Mouse (Mus musculus) CH12.LX (cell line): ENCODE data around the gene Ptpn14. TPM values are rescaled to one million over a fixed set of nuclear protein-coding genes. Genes with fewer than 3 reads are reported as not detected.

Experiments
- DNase-seq: peaks from one replicate; pipeline ENCODE4 v3.0.0-alpha.2; 2013; ENCODE audit errors: extremely low read depth
- H3K27ac ChIP-seq: 2 replicates; pipeline ENCODE4 v1.5.1; 2012; ENCODE audit warnings: low read depth, mild to moderate bottlenecking, control low read depth, moderate library complexity; ENCODE audit not compliant: insufficient read depth
- H3K27me3 ChIP-seq: replicated peaks from 2 replicates; pipeline ENCODE3; 2012; ENCODE audit warnings: inconsistent platforms
- H3K36me3 ChIP-seq, 2 experiments: replicated peaks in 1 of 2; 2 replicates each; pipeline versions ENCODE3 to v1.6.1; 2012; ENCODE audit warnings: inconsistent platforms in 1 of 2, low read length in 1 of 2, mild to moderate bottlenecking in 1 of 2, mixed read lengths in 1 of 2, moderate library complexity in 1 of 2; ENCODE audit not compliant: control insufficient read depth in 1 of 2, insufficient read depth in 1 of 2
- H3K4me1 ChIP-seq, 2 experiments: 2 replicates each; pipeline ENCODE4 v1.6.1; 2012; ENCODE audit warnings: inconsistent platforms in 1 of 2, moderate library complexity in 1 of 2; ENCODE audit not compliant: insufficient read depth in 2 of 2, control insufficient read depth in 1 of 2
- H3K4me2 ChIP-seq: 2 replicates; pipeline ENCODE4 v1.6.1; 2012; ENCODE audit warnings: low read depth, mild to moderate bottlenecking, control low read depth; ENCODE audit not compliant: poor library complexity, insufficient read depth, severe bottlenecking
- H3K4me3 ChIP-seq, 3 experiments: fragments of 150-350 bp in 1 of 3; sonication (generic) in 1 of 3; replicated peaks in 1 of 3; 2 replicates each; pipeline versions ENCODE3 to v1.5.1; 2011 to 2012; ENCODE audit warnings: low read depth in 2 of 3, low read length in 2 of 3, mild to moderate bottlenecking in 2 of 3, moderate library complexity in 2 of 3, control low read depth in 1 of 3, improper control_type of control experiment in 1 of 3, inconsistent platforms in 1 of 3, mixed read lengths in 1 of 3; ENCODE audit not compliant: poor library complexity in 1 of 3
- H3K79me2 ChIP-seq: replicated peaks from 2 replicates; pipeline ENCODE4 v1.6.1; 2012; ENCODE audit warnings: mild to moderate bottlenecking, moderate library complexity; ENCODE audit not compliant: control insufficient read depth, poor library complexity, insufficient read depth, severe bottlenecking; ENCODE audit errors: extremely low read depth
- H3K9ac ChIP-seq: 2 replicates; pipeline ENCODE4 v1.6.1; 2012; ENCODE audit warnings: low read depth, mild to moderate bottlenecking, control low read depth, moderate library complexity; ENCODE audit not compliant: insufficient read depth
- H3K9me3 ChIP-seq: replicated peaks from 2 replicates; pipeline ENCODE3; 2012; ENCODE audit warnings: low read length, inconsistent platforms, mixed read lengths
- BHLHE40 ChIP-seq: IDR thresholded peaks from 2 replicates; pipeline ENCODE4 v1.6.1; 2011; ENCODE audit warnings: mild to moderate bottlenecking, low read depth, low read length, improper control_type of control experiment
- CHD2 ChIP-seq: IDR thresholded peaks from 2 replicates; pipeline ENCODE4 v1.6.1; 2011; ENCODE audit warnings: low read length, improper control_type of control experiment
- E2F4 ChIP-seq: IDR thresholded peaks from 2 replicates; pipeline ENCODE4 v1.6.1; 2011; ENCODE audit warnings: low read depth, low read length, improper control_type of control experiment; ENCODE audit not compliant: insufficient replicate concordance
- ELF1 ChIP-seq: IDR thresholded peaks from 2 replicates; pipeline ENCODE4 v1.6.1; 2014; ENCODE audit warnings: low read depth, mild to moderate bottlenecking, inconsistent platforms, low read length, improper control_type of control experiment
- ETS1 ChIP-seq: conservative IDR thresholded peaks from 2 replicates; pipeline ENCODE4 v1.6.1; 2012; ENCODE audit warnings: low read depth, mild to moderate bottlenecking, inconsistent platforms, low read length, improper control_type of control experiment, moderate library complexity
- GABPA ChIP-seq: IDR thresholded peaks from 2 replicates; pipeline ENCODE4 v1.6.1; 2012; ENCODE audit warnings: low read depth, low read length, improper control_type of control experiment, inconsistent platforms; ENCODE audit not compliant: insufficient replicate concordance
- IRF4 ChIP-seq: IDR thresholded peaks from 2 replicates; pipeline ENCODE4 v1.6.1; 2014; ENCODE audit warnings: low read depth, mild to moderate bottlenecking, inconsistent platforms, low read length, improper control_type of control experiment
- JUN ChIP-seq: IDR thresholded peaks from 2 replicates; pipeline ENCODE4 v1.6.1; 2011; ENCODE audit warnings: low read depth, mild to moderate bottlenecking, low read length, improper control_type of control experiment, moderate library complexity; ENCODE audit not compliant: insufficient read depth
- KAT2A ChIP-seq: IDR thresholded peaks from 2 replicates; pipeline ENCODE4 v1.6.1; 2012; ENCODE audit warnings: low read length, improper control_type of control experiment, inconsistent platforms; ENCODE audit not compliant: insufficient replicate concordance
- MAFK ChIP-seq: IDR thresholded peaks from 2 replicates; pipeline ENCODE4 v1.6.1; 2011; ENCODE audit warnings: low read length, improper control_type of control experiment; ENCODE audit not compliant: insufficient replicate concordance
- MAX ChIP-seq: IDR thresholded peaks from 2 replicates; pipeline ENCODE4 v1.6.1; 2011; ENCODE audit warnings: low read length, improper control_type of control experiment
- MAZ ChIP-seq: IDR thresholded peaks from 2 replicates; pipeline ENCODE4 v1.6.1; 2012; ENCODE audit warnings: low read depth, mild to moderate bottlenecking, inconsistent platforms, low read length, improper control_type of control experiment, moderate library complexity
- MXI1 ChIP-seq: IDR thresholded peaks from 2 replicates; pipeline ENCODE4 v1.6.1; 2011; ENCODE audit warnings: mild to moderate bottlenecking, low read depth, low read length, improper control_type of control experiment
- MYC ChIP-seq: IDR thresholded peaks from 2 replicates; pipeline ENCODE4 v1.6.1; 2011; ENCODE audit warnings: low read depth, mild to moderate bottlenecking, improper control_type of control experiment, low read length
- NRF1 ChIP-seq: IDR thresholded peaks from 2 replicates; pipeline ENCODE4 v1.6.1; 2014; ENCODE audit warnings: low read depth, mild to moderate bottlenecking, inconsistent platforms, low read length, improper control_type of control experiment, moderate library complexity
- POLR2A ChIP-seq: IDR thresholded peaks from 2 replicates; pipeline ENCODE4 v1.6.1; 2011; ENCODE audit warnings: low read depth, mild to moderate bottlenecking, improper control_type of control experiment, low read length
- RCOR1 ChIP-seq: conservative IDR thresholded peaks from 2 replicates; pipeline ENCODE4 v1.6.1; 2012; ENCODE audit warnings: low read depth, mild to moderate bottlenecking, inconsistent platforms, low read length, improper control_type of control experiment
- SIN3A ChIP-seq: IDR thresholded peaks from 2 replicates; pipeline ENCODE4 v1.6.1; 2012; ENCODE audit warnings: low read length, improper control_type of control experiment, inconsistent platforms
- SMC3 ChIP-seq: IDR thresholded peaks from 2 replicates; pipeline ENCODE4 v1.6.1; 2011; ENCODE audit warnings: low read depth, low read length, improper control_type of control experiment
- TCF12 ChIP-seq: IDR thresholded peaks from 2 replicates; pipeline ENCODE4 v1.6.1; 2014; ENCODE audit warnings: low read depth, mild to moderate bottlenecking, inconsistent platforms, low read length, improper control_type of control experiment
- UBTF ChIP-seq: IDR thresholded peaks from 2 replicates; pipeline ENCODE4 v1.6.1; 2012; ENCODE audit warnings: low read depth, mild to moderate bottlenecking, inconsistent platforms, low read length, improper control_type of control experiment, moderate library complexity
- USF1 ChIP-seq: IDR thresholded peaks from 2 replicates; pipeline ENCODE4 v1.6.1; 2014; ENCODE audit warnings: low read depth, mild to moderate bottlenecking, inconsistent platforms, low read length, improper control_type of control experiment
- ZC3H11A ChIP-seq: IDR thresholded peaks from 2 replicates; pipeline ENCODE4 v1.6.1; 2012; ENCODE audit warnings: low read depth, mild to moderate bottlenecking, inconsistent platforms, low read length, improper control_type of control experiment
- ZKSCAN1 ChIP-seq: IDR thresholded peaks from 2 replicates; pipeline ENCODE4 v1.6.1; 2012; ENCODE audit warnings: low read depth, inconsistent platforms, low read length, improper control_type of control experiment, borderline replicate concordance
- dilution Hi-C: fragments of 300-500 bp; cut with MboI; formaldehyde crosslinking; loops from 2 replicates; pipeline ENCODE4 v1.14.3; 2020; ENCODE audit warnings: low sequenced_read_pairs; ENCODE audit not compliant: extremely low pct_unique_long_range_greater_than_20kb, extremely low pct_ligation_motif_present
- in situ Hi-C: fragments of 300-500 bp; cut with MboI; formaldehyde crosslinking; loops from 3 replicates; pipeline ENCODE4 v1.14.3; 2019; ENCODE audit warnings: low sequenced_read_pairs, low pct_ligation_motif_present, low pct_unique_long_range_greater_than_20kb, mixed read lengths
- polyA plus RNA-seq: library from polyadenylated mRNA; unstranded; fragments of >175 nt; gene quantifications from 2 replicates; pipeline ENCODE4 v1.2.1, GENCODE M21; 2012; ENCODE audit warnings: low read depth; ENCODE audit not compliant: insufficient read length
- total RNA-seq, 2 experiments: library from RNA; depleted of rRNA; stranded (reverse); fragments of 300-350 nt in 1 of 2; fragments of >200 nt in 1 of 2; gene quantifications; 2 replicates each; pipeline ENCODE4 v1.2.3; 2012 to 2014

Gene Ptpn14
- total and polyA plus RNA-seq, 3 experiments = under 0.01 to 0.10 TPM; not detected in 1

DNA sequence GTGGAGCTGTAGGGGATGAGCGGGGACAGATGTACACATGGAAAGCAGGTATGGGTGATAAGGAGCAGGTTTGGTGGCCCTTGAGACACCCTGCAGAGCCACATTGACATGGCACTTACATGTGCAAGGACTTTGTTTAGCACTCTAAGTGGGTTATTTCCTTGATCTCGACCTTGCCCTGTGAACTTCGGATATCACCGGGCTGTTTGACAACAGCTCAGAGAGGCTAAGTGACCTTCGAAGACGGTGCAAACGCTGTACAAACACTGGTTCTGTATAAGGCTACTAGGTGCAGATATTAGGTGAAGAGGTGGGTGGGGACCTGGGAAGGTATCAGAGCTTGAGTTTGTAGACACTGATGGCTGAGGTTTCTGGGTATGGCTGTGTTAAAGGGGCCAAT is 12.0 kb downstream of the Ptpn14 start:
- no peaks in the 10 kb centered on the region for H3K9me3 ChIP-seq
- in situ Hi-C loops = no loop called here
- no peak overlapping the region for H3K4me2 ChIP-seq
- no peak overlapping the region for H3K27ac ChIP-seq
- no peak for DNase-seq
- H3K4me3 ChIP-seq = no peak overlapping the region
- H3K4me1 ChIP-seq = peaks cover 5 to 24% of the 10 kb centered on the region in 2 experiments; a peak in 3 of 4 replicates
- dilution Hi-C loops = no loop called here
- no peaks in the 10 kb centered on the region for H3K79me2 ChIP-seq
- H3K27me3 ChIP-seq = no peaks in the 10 kb centered on the region
- no peak for TF ChIP-seq JUN
- no peak for TF ChIP-seq POLR2A
- TF ChIP-seq IRF4 = no peak
- no peak for TF ChIP-seq NRF1
- no peak for TF ChIP-seq BHLHE40
- no peak for TF ChIP-seq ZC3H11A
- no peak for TF ChIP-seq ZKSCAN1
- no peak for TF ChIP-seq SMC3
- no peak for TF ChIP-seq MAZ
- TF ChIP-seq RCOR1 = no peak
- no peak for TF ChIP-seq TCF12
- TF ChIP-seq ELF1 = no peak
- TF ChIP-seq SIN3A = no peak
- TF ChIP-seq MAX = no peak
- no peak for TF ChIP-seq MXI1
- TF ChIP-seq CHD2 = no peak
- TF ChIP-seq UBTF = no peak
- TF ChIP-seq, all 38 proteins: peak for 0
- Histone ChIP-seq H3K9ac (no peak overlapping the region), H3K36me3 (no peaks in the 10 kb centered on the region)

DNA sequence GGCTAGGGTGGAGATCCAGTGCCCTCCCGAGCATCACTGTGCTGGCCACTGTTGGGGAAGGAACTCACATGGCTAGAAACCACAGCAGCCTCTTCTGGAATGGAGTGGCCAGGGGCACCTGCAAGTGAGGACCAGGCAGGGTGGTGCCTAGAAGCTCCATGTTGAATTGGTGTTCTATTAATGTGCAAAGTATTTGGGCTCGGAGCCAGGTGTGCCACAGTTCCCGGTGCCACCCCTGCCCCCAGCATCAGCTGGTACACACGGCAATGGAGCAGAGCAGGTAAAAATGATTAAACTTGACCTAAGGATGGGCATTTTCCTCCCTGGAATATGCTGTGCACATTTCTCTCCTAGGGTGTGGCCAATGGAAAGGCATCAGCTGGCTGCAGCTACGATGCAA is 14.0 kb downstream of the Ptpn14 start:
- Histone ChIP-seq H3K79me2 (no peaks in the 10 kb centered on the region), H3K9ac (no peak overlapping the region), H3K9me3 (peaks cover 3% of the 10 kb centered on the region), H3K4me3 (no peak overlapping the region), H3K36me3 (no peaks in the 10 kb centered on the region), H3K27me3 (no peaks in the 10 kb centered on the region), H3K27ac (no peak overlapping the region), H3K4me1 (peaks cover 8 to 30% of the 10 kb centered on the region in 2 experiments; a peak in 3 of 4 replicates), H3K4me2 (no peak overlapping the region)
- dilution Hi-C loops (no loop called here), in situ Hi-C loops (no loop called here)
- no peak for TF ChIP-seq JUN
- TF ChIP-seq GABPA = no peak
- TF ChIP-seq RCOR1 = no peak
- TF ChIP-seq MAZ = no peak
- TF ChIP-seq MAFK = no peak
- TF ChIP-seq ZKSCAN1 = no peak
- no peak for TF ChIP-seq MAX
- no peak for TF ChIP-seq MYC
- TF ChIP-seq KAT2A = no peak
- TF ChIP-seq E2F4 = no peak
- TF ChIP-seq BHLHE40 = no peak
- no peak for TF ChIP-seq TCF12
- TF ChIP-seq USF1 = no peak
- no peak for TF ChIP-seq ELF1
- no peak for TF ChIP-seq ETS1
- no peak for TF ChIP-seq CHD2
- DNase-seq = no peak
